Mouse (Mus musculus): ENCODE measurements around the gene Itprip.

GRCm38 (mm10) chr19:47908961-47909371 lies 10.1 kb downstream of the Itprip start:
- no peak for TF ChIP-seq CTCF (IDR thresholded peaks at IDR 0.05; ENCODE audit: extremely low read depth, insufficient read depth, insufficient read length, insufficient replicate concordance)
- TF ChIP-seq POLR2A (IDR thresholded peaks at IDR 0.05; ENCODE audit: low read depth, low read length): no peak
